Mouse (Mus musculus): ENCODE data around the gene Klhl29.

Gene Klhl29

DNA sequence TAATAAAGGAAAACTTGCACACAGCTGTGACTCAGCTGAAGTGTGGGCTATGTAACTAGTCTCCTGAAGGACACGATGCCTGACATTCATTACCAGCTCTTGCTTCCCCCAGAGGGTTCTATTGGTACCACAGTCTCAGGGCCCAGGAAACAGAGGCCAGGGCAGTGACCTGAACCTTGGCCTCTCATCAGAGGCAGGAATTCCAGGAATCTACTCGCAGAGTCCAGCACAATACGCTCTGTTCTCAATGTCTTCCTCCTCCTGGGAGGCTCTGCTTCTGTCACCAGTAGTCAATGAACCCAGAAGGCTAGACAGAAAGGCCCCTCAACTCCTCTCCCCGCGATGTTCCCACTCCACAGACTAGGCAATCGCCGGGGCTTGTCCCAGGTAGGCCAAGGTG lies 125.4 kb downstream of the Klhl29 start:
- peak; percentile 57 for DNase-seq

- no peak for DNase-seq
Measured at GRCm38 (mm10) chr12:5249068-5249467, 126.4 kb downstream of the Klhl29 start.

GRCm38 (mm10) chr12:5247505-5247904 lies 128.0 kb downstream of the Klhl29 start:
- DNase-seq: no peak

DNA sequence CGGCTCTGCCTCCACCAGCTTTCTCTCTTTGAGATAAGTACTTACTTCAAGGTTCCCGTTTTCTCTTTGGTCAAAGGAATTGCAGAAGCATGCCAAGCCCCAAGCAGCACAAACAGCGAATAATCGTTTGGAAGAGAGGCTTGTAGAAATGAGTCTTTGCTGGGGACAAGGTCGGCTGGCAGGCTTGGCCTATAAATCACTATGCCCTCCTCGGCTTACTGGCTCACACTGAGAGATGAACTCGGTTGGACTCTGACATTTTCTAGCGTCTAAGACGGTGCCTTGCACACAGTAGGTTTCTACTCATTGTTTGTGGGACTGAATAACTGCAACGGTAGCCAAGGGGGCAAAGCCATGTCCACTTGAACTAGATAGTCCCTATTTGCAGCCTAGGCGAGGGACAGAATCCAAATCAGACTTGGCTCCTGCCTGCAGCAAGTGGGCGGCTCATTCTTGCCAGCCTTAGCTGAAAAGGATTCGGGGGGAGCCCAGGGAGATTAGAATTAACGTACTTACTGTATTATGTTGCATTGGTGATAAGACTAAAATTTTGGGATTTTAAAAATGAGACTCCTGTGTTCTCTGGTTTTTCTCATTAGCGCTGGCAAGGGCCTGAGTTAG lies 128.7 kb downstream of the Klhl29 start:
- no peak for DNase-seq

- no peak for DNase-seq
Measured at GRCm38 (mm10) chr12:5246193-5246621, 129.3 kb downstream of the Klhl29 start.

GRCm38 (mm10) chr12:5245207-5245597 lies 130.3 kb downstream of the Klhl29 start:
- no peak for DNase-seq

DNA sequence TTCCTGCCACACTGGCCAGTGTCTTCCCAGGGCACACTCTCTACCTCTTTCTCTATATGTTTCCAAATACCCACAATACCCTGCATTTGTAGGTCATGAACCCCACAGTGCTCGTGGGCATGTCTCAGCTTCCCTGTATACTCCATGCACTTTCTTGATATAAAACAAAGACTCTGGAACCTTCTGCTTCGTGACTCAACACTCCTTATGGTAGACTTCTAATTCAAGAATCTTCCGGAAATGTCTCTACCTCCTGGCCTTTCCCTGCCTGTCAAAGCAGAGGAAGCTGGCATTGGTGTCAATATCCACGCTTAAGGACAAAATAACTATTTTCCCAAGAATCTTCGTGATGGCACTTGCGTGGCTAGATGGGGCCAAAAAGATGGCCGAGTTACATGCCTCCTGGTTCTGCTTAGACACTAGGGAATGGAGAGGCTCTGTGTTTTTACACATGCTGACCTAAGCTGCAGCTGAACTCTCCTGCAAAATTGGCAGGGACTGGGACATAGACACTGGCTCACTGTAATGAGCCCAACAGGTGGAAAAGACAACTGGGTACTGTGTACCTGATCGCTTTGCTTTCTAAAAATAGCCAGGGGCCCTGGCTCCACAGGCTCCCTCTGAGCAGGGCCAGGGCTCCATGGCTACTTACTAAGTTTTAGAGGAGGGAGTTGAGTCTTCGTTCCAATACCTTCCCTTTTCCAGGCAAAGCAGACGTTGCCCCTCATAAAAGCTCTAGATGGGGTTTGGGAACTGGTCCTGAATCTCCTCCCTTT lies 130.9 kb downstream of the Klhl29 start:
- no peak for DNase-seq

DNA sequence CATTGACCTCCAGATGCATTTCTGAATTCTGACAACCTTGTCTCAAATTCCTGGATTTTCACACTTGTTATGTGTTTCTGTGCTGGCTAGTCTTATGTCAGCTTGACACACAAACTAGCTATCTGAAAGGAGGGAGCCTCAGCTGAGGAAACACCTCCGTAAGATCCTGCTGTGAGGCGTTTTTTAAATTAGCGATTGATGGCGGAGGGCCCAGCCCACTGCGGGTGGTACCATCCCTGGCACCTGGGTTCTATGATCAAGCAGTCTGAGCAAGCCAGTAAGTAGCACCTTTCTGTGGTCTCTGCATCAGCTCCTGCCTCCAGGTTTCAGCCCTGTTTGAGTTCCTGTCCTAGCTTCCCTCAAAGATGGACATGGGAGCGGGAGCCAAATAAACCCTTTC lies 131.6 kb downstream of the Klhl29 start:
- DNase-seq: no peak

DNA sequence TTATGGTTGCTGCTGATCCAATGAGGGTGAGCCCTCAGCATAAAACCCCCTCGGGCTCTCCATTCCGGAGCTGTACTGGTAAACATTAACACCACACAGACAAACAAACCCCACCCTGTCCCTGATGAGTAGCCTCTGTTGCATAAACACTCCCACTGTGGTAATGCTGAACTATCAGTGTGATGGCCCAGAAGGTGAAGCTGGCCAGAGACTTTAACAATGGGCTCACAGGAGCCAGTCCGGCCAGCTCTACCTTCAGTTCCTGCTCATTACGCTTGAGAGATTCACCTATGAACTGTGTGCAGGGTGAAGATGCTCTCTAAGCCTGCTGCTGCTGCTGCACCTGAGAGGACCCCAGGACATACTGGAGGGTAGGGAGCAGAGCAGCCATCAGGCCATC lies 132.0 kb downstream of the Klhl29 start:
- no peak for DNase-seq

DNA sequence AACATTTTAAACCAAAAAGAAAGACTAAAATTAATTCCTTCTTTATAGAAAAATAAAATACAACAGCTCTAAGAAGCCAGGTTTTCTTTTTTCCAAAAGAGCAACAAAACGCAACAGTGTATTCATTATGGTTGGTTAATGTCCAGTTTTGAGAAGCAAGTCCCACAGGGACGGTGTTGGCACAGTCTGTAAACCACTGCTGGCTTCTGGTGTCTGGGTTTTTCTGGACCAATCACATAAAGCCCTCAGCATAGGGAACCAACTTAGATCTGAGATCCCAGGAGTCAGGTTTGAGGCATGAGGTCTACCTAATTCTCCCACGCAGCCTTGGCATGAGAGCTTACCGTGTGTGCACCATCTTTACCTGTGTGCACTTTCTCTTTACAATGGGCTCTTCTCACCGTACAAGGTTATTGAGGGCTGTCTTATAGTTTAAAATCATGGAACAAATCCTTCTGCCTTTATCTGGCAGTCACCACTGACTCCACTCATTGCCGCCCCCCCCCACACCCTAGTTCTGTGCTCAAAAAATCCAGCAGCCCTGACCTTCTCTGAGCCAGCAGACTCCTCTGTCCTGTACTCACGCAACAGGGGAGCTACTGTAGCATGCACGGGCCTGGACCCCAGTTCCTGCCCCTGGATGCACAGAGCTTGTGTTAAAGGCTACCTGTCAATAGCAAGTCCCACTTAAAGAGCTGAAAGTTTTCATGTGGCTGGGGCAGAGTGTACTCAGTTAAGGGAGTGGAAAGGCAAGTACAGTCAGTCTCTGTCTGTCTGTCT lies 132.7 kb downstream of the Klhl29 start:
- DNase-seq: no peak

- DNase-seq: peak; percentile 56
Measured at GRCm38 (mm10) chr12:5239451-5240245, 135.8 kb downstream of the Klhl29 start.

DNA sequence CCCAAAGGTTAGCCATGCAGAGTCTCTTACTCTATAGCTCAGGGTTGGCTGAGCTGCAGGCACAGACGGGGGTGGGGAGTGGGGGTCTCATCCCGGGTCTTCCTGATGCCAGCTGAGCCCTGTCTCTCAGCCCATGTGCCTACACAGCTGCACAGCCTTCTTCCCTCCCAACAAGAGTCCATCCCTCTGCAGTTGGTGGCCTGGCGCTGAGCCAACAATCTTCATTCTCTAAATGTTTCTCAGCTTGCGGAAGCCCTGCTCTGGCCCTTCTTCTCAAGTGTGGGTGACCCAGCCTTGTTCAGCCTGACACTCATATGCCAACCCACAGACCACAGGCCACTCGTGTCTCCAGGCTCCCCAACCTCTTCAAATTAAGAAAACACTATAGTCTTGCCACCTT lies 138.4 kb downstream of the Klhl29 start:
- DNase-seq: peak; percentile 82

DNA sequence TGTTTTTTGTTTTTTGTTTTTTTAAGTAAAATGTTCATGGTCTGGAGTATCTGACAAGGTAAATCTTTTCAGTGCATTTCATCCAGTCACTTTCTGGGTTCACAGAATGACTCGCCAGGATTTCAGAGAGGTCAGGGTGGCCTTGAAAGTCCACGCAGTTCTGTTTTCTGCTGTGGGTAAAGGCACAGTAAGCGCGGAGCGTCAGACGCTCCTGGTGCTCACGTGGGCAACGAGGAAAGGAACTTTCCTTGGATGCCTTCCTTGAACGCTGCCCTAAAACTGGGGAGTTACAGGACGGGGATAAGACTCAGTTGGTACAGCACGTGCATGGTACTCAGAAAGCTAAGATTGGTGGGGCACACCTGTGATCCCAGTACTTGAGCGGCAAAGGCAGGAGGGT lies 139.9 kb downstream of the Klhl29 start:
- DNase-seq: no peak

GRCm38 (mm10) chr12:5230504-5230903 lies 145.0 kb downstream of the Klhl29 start:
- no peak for DNase-seq

DNA sequence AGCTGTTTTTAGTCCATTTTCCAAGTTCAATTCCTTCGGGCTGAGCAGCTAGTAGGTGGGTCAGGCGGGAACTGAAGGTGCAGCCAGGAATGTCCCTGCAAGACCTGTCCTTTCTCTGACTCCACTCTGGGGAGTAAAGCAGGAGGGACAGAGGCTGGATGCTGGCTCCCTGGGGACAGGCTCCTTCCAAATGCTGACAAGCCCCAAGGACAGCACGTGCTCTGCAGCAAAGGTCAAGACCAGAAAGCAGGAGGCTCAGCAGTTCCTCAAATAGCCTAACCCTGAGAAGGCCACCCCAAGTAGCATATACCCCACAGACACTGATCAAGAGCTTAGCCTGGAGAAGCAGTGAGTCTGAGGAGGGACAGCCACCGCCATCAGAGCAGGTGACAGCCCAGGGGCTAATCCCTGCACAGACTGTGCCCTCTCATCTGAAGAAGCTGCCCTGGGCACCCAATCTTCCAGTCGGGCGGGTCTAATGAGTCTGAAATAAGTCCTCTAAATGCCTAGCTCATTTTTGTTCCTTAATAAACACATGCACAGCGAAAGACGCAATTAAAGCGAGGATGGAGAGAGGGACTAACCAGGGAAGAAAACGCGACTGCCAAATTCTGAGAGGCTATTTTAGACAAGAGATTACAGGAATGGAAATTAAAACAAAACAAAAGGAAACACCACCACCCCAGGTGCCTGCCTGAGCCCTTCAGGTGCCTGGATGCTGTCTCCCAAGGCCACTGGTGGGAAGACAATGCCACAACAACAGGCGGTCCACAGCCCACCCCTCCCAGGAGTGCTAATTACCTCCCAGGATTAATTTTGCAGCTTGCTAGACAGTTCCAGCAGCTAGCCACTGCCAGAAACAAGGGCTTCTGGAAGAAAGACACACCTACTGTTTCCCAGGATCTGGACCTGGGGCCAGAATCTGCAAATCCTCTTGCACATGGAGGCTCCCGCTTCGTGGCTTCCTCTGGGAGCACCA lies 148.5 kb downstream of the Klhl29 start:
- peak; percentile 69 for DNase-seq

DNA sequence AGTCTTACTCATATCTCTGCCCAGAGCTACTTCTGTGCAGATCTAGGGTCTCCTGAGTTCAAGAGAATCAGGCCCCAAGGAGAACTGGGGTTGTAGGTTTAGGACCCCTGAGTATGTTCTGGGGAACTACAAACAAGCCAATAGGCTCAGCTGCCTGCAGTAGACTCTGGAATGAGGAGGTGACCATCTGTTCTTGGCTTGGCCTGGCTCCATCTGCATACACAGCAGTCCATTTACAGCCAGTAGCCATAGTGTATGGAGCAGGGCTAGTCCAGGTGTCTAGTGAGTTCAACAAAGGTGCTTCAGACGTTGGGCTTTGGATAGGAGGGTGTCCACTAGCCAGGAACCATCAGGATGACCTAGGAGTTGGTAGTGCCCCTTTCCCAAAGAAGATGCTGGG lies 151.9 kb downstream of the Klhl29 start:
- DNase-seq: no peak

- no peak for DNase-seq
Measured at GRCm38 (mm10) chr12:5222439-5223202, 152.9 kb downstream of the Klhl29 start.

DNA sequence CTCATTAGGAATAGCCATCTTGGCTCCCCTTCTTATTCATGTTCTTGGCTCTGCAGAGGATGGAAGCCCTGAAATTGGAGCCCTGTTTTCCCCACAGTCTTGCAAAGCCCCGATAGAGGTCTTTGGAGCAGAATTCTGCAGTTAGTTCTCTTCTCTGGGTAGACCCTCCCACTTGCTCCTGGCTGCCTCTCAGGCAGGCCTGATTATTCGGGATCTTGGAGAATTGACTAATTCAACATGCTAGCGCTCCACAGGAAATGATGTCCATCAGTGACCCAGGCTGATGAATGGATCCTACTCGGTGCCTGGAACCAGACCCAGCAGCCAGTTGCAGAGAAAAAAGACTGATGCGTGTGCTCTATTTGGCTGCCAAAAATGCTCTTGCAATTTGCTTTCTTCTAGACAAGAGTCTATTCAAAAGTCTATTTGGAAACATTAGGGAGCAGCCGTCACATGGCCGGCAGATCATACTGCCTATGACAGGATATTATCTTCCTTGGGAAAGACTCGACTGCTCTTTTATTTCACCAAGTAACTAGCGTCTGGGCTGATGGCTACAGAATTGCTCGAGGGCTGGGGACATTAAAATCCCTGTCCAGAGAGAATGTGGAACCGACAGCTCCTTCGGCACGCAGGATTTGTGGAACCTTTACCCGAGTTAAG lies 155.4 kb downstream of the Klhl29 start:
- DNase-seq: peak; percentile 17

DNA sequence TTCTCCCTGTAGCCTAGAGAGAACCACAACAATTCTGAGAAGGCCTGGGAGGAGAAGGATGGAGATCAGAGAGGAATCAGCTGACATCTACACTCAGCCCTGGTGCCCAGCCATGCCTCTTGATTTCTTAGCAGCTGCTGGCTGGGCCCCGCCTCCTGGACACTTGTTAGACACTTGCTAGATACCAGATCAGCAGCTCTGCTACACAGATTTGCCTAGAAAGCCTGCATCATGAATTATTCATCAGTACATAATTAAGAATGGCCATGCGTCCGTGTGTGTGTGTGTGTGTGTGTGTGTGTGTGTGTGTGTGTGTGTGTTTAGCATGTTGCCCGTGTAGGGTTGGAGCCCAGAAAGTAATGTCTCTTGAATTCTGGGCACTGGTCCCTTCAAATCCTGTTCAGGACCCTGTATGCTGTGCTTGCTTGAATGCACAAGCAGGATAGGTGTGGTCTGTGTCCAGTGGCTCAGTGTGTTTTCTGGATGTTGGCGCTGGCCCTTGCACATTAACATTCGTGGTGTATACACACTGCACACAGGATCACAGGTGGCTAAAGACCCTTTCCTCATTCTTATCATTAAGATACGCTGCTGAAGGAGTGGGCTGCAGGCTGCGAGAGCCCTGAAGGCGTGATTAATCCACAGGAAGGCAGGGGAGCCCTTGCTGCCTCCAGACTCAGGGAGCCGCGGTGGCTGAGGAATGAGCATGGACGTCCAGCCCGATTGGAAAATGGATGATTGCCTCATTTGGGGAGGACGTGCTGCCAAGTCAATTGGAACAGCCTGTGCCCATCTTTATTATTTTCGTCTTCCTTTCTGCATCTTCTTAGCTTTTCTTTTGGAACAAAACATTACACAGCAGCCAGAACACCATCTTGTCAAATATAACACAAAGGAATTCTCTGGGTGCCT lies 159.4 kb downstream of the Klhl29 start:
- peak; percentile 93 for DNase-seq

All from retina, postnatal 1 day (tissue).